Mouse (Mus musculus) liver, adult 2 months (tissue): ENCODE results near the gene Olfr1006. TPM values are rescaled to one million over a fixed set of nuclear protein-coding genes. Genes with fewer than 3 reads are reported as not detected.
"Not testable (repeated sequence)": the region's sequence is repeated elsewhere in the genome, so short reads cannot be mapped to it uniquely, and the experiment has no call there.

Source experiments
- DNase-seq: peaks from one replicate; pipeline ENCODE4 v3.0.0-alpha.2; 2011; ENCODE audit warnings: low read depth, low spot score; ENCODE audit errors: extremely low read depth
- H3K27ac ChIP-seq: fragments of 200-500 bp; replicated peaks from 2 replicates; pipeline ENCODE4 v1.5.1; 2012; ENCODE audit warnings: low read depth, mild to moderate bottlenecking, control low read depth, inconsistent platforms, low read length; ENCODE audit not compliant: insufficient read depth
- H3K27me3 ChIP-seq: fragments of 200-500 bp; 2 replicates; pipeline ENCODE4 v1.6.1; 2012; ENCODE audit warnings: mild to moderate bottlenecking, moderate library complexity, low read length, inconsistent platforms; ENCODE audit not compliant: control insufficient read depth, insufficient read depth
- H3K36me3 ChIP-seq: fragments of 200-500 bp; 2 replicates; pipeline ENCODE4 v1.6.1; 2012; ENCODE audit warnings: low read length, inconsistent platforms; ENCODE audit not compliant: control insufficient read depth, insufficient read depth
- H3K4me1 ChIP-seq: fragments of 200-500 bp; 2 replicates; pipeline ENCODE4 v1.6.1; 2011; ENCODE audit warnings: low read length; ENCODE audit not compliant: control insufficient read depth, insufficient read depth
- H3K4me3 ChIP-seq: fragments of 200-500 bp; 2 replicates; pipeline ENCODE4 v1.5.1; 2011; ENCODE audit warnings: low read depth, mild to moderate bottlenecking, control low read depth, low read length, moderate library complexity; ENCODE audit not compliant: insufficient read depth
- H3K79me2 ChIP-seq: fragments of 200-500 bp; 2 replicates; pipeline ENCODE4 v1.6.1; 2012; ENCODE audit warnings: inconsistent platforms, mild to moderate bottlenecking, low read length, moderate library complexity; ENCODE audit not compliant: control insufficient read depth, insufficient read depth
- H3K9ac ChIP-seq: fragments of 200-500 bp; 2 replicates; pipeline ENCODE4 v1.6.1; 2012; ENCODE audit warnings: low read depth, mild to moderate bottlenecking, control low read depth, inconsistent platforms, low read length
- CTCF ChIP-seq: fragments of 200-500 bp; IDR thresholded peaks from 2 replicates; pipeline ENCODE4 v1.5.1; 2011; ENCODE audit warnings: low read depth, low read length, control low read depth
- POLR2A ChIP-seq: fragments of 200-500 bp; IDR thresholded peaks from 2 replicates; pipeline ENCODE4 v1.6.1; 2011; ENCODE audit warnings: low read length, control low read depth; ENCODE audit not compliant: insufficient read depth; ENCODE audit errors: extremely low read depth
- WGBS: fragments of 180-500 bp; shearing (Covaris S2); methylation state at CpG from one replicate; pipeline ENCODE4 v1.1.7; 2018; 5-methylcytosine and 5-hydroxymethylcytosine counted together
- polyA plus RNA-seq: library from polyadenylated mRNA; depleted of rRNA; stranded (reverse); fragments of >200 nt; gene quantifications from 2 replicates; pipeline ENCODE4 v1.2.3, GENCODE M21; 2012; rRNA removed
- total RNA-seq: library from RNA; depleted of rRNA; stranded (reverse); fragments of >200 nt; gene quantifications from 2 replicates; pipeline ENCODE4 v1.2.3, GENCODE M21; 2014; rRNA removed

The Olfr1006 gene
- total RNA-seq (not detected in 2 replicates), polyA plus RNA-seq (not detected in 2 replicates)

DNA sequence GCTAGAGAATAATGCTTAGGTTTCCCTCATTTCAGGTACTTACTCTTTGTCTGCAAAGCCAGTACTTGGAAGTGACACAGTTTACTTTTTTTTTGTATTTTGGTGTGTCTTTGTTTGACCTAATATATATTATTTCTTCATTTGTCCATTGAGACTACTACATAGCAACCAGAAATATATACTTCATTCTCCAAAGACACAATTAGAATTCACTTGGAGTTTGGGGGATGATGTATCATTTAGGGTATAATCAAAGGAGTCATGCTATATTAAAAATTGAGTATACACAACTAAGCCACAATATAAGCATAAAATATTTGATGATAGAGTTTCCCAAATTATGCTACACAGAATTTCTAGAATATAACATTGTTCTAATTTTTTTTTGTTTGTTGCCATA, at the start of gene Olfr1006:
TSS of gene Olfr1006 (minus strand) at position 101 of the 400 bp plus-strand sequence.
- Histone ChIP-seq H3K36me3 (no peaks in the 10 kb centered on the region), H3K4me1 (no peaks in the 10 kb centered on the region), H3K27me3 (no peaks in the 10 kb centered on the region), H3K79me2 (no peaks in the 10 kb centered on the region), H3K27ac (no peak within 1 kb of the TSS), H3K4me3 (no peak within 1 kb of the TSS), H3K9ac (no peak within 1 kb of the TSS)
- DNase-seq, result no peak
- TF ChIP-seq POLR2A (no peak), CTCF (no peak)

DNA sequence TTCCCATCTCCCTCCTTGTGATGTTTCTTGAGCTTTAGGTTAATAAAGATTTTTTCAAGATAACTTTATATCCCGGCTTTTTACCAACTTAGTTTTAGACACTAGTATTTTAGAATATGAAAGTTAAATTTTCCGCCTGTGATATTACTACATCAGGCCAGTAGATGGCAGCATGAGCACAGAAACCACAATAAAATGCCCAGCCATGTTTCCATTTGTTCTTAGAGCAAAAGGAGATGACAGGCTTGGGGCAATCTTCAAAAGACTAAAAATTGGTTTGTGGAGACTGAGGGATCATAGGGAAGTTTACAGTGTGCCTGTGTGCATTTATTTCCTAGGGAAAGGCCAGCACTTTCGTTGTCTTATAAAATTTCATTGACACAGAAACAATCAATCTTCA, 47.2 kb upstream of the Olfr1006 start:
- H3K27me3 ChIP-seq, result no peaks in the 10 kb centered on the region
- H3K36me3 ChIP-seq, result no peaks in the 10 kb centered on the region
- no peak overlapping the region for H3K4me3 ChIP-seq
- no peak overlapping the region for H3K9ac ChIP-seq
- peak; percentile 29 for DNase-seq
- 11% methylated on average over 3 of the region's 3 CpGs for WGBS
- TF ChIP-seq POLR2A, result no peak
- TF ChIP-seq CTCF, result no peak
- H3K27ac ChIP-seq, result no peak overlapping the region
- H3K4me1 ChIP-seq, result no peaks in the 10 kb centered on the region; the same call in 1 of the 2 replicates
- H3K79me2 ChIP-seq, result no peaks in the 10 kb centered on the region

DNA sequence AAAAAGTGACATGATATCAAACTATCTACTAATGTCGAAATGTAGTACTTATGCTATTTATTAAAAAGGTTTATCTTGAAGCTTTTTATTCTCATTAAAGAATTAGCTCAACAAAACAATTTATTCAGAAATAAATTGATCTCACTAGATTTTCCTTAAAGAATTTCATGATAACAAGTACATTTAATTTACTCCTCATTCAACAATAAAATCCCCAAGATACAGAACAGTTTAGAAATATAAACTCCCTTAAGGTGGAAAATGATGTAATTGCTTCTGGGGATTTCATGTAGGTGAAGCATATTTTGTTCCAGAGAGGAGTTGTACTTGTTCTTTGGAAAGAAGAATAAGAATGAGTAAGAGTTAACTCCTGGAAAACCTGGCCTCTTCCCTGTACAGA, 36.6 kb upstream of the Olfr1006 start, which contains the start of gene Olfr1009:
TSS of gene Olfr1009 (plus strand) at position 301 of the 400 bp plus-strand sequence.
- TF ChIP-seq CTCF (no peak), POLR2A (no peak)
- no peak for DNase-seq
- 89% methylated on average over 1 of the region's 1 CpGs for WGBS
- Histone ChIP-seq H3K4me1 (no peaks in the 10 kb centered on the region), H3K27ac (no peak within 1 kb of the TSS), H3K79me2 (no peaks in the 10 kb centered on the region), H3K9ac (no peak within 1 kb of the TSS), H3K4me3 (no peak within 1 kb of the TSS), H3K36me3 (no peaks in the 10 kb centered on the region), H3K27me3 (no peaks in the 10 kb centered on the region)

DNA sequence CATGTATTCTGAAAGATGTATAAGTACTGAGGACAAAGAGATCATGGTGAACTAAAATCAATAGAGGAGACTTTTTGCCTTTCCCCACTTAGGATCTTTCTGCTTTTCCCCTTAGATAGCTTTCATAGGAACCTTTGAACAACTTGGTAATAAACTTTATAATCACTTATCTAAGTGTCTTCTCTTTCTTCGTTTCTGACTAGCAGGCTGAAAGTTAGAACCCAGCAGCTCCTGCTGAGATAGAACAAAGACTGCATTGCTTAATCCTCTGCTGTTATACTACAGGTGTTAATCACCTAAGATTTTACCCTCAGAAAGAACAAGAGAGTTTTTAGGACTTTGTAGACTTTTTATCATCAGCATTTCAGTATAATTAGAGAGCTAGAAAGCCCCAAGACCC, 32.6 kb upstream of the Olfr1006 start:
- no peak for DNase-seq
- H3K27ac ChIP-seq, result no peak overlapping the region
- H3K4me1 ChIP-seq, result no peaks in the 10 kb centered on the region
- 18% methylated on average over 1 of the region's 1 CpGs for WGBS
- no peak for TF ChIP-seq POLR2A
- no peak for TF ChIP-seq CTCF
- no peak overlapping the region for H3K4me3 ChIP-seq
- no peaks in the 10 kb centered on the region for H3K27me3 ChIP-seq
- H3K79me2 ChIP-seq, result no peaks in the 10 kb centered on the region
- no peaks in the 10 kb centered on the region for H3K36me3 ChIP-seq
- no peak overlapping the region for H3K9ac ChIP-seq

DNA sequence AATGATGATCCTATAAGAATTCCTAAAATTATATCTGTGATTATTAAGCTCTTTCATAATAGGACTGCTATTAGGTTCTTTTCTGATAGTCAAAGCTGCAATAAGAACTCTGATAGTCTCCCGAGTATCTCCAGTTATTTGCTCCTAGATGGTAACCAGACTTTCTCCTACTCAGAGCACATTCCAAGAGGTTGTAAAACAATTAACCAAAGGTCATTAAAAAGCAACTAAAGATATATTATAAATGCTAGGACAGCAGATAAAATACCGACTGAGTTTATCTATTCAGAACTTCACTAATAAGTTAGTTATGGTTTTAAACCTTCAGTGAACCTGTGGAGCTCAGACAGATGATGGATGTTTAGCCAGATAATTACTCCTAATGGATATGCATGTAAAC, 32.1 kb upstream of the Olfr1006 start:
- not testable (repeated sequence) for H3K4me3 ChIP-seq, H3K4me1 ChIP-seq, H3K27me3 ChIP-seq, DNase-seq, H3K27ac ChIP-seq, H3K9ac ChIP-seq, H3K36me3 ChIP-seq, H3K79me2 ChIP-seq
- WGBS, result 70% methylated on average over 2 of the region's 2 CpGs

DNA sequence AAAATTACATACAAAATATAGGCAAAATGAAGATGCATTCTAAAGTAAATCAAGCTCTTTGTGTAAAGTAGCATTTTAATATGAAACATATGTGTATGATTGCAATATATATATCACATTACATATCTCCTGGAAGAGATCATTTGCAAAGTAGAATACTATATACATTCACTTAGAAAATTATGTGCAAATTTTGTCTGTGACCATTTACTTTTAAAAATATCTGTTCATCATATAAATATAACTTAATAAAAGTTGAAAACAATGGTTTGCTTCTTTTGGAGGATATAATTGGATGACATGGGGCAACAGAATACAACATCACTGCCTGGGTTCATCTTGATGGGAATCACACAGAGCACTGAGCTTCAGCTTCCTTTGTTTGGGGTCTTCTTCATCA, 10.6 kb upstream of the Olfr1006 start, which contains the start of gene Olfr1008:
TSS of gene Olfr1008 (plus strand) at position 301 of the 400 bp plus-strand sequence.
- no peak for DNase-seq
- Histone ChIP-seq H3K4me1 (no peaks in the 10 kb centered on the region), H3K4me3 (no peak within 1 kb of the TSS), H3K27me3 (no peaks in the 10 kb centered on the region), H3K9ac (no peak within 1 kb of the TSS), H3K79me2 (no peaks in the 10 kb centered on the region), H3K36me3 (no peaks in the 10 kb centered on the region), H3K27ac (no peak within 1 kb of the TSS)
- no peak for TF ChIP-seq POLR2A
- TF ChIP-seq CTCF, result no peak

DNA sequence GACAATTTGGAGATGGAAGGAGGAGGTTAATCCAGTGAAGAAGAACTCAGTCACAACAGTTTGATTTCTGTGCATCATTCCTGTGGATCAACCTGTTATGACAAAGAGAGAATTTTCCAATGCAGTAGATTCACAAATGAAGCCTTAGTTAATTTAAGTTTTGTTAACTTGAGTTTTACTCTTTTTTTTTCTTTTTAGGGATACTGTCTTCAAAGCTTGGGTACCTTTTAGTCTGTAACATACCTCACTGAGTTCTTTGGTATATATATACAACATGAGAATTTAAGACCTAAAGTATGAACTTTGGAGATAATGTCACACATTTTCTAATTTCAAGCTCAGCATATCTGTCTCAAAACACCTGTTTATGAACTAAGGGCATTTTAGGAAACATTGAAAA, 14.2 kb downstream of the Olfr1006 start, which contains the start of gene Olfr154:
TSS of gene Olfr154 (minus strand) at position 101 of the 400 bp plus-strand sequence.
- not testable (repeated sequence) for H3K79me2 ChIP-seq, H3K36me3 ChIP-seq, H3K9ac ChIP-seq, H3K4me3 ChIP-seq, H3K27ac ChIP-seq, DNase-seq, H3K27me3 ChIP-seq, H3K4me1 ChIP-seq
